Comparison of ENCODE assay signal across 8 mouse cellular contexts in the genomic region with DNA sequence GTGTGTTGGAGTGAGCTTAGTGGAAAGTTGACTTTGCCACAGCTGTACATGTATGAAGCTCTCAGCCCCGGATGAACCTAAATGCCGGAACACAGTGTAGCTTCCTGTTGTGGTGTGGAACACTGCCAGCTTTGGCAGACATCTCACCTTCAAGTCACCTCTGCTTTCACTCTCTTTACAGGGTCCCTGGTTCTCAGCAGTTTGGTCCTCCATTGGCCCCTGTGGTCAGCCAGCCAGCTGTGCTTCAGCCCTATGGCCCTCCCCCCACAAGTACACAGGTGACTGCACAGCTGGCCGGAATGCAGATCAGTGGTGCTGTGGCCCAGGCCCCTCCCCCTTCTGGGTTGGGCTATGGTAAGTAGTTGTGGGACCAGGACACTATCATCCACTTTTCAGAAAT. TPM values are rescaled to one million over a fixed set of nuclear protein-coding genes. Genes with fewer than 3 reads are reported as not detected.
DNase-seq lines count a peak whose midpoint lies in the region; ATAC-seq and TF ChIP-seq lines count a peak whose summit lies in the region.
"Had no signal": no experiment of that assay in that cellular context is flagged by ENCODE, and none has a peak within 500 bp of the region (broad histone marks: within the 10 kb centered on the region; RNA-seq: fewer than 3 reads in every experiment).

No protein-coding gene starts in this region.

- WGBS in small intestine, adult 2 months = 25% methylated on average over 3 of the region's 3 CpGs
- 85% methylated on average over 3 of the region's 3 CpGs for WGBS in forebrain, embryonic 11.5 days
- WGBS in midbrain, embryonic 10.5 days = 84% methylated on average over 3 of the region's 3 CpGs

- DNase-seq in kidney, postnatal 4 days = peak; percentile 32 to 56
- no peak for DNase-seq in forebrain, embryonic 11.5 days (ENCODE audit: low spot score)
- no peak for DNase-seq in midbrain, embryonic 10.5 days (ENCODE audit: low spot score)
- no peak for DNase-seq in gastrocnemius, adult 18-20 months (ENCODE audit: low spot score)

- TF ChIP-seq CTCF in small intestine, adult 2 months (IDR thresholded peaks at IDR 0.05; ENCODE audit: extremely low read depth, insufficient read length, insufficient replicate concordance, low read depth, low read length) = no peak

- H3K9ac ChIP-seq in forebrain, embryonic 11.5 days (ENCODE audit: low read length) = no peak overlapping the region
- H3K9ac ChIP-seq: liver, embryonic 15.5 days had no signal

- peaks cover 91% of the 10 kb centered on the region for H3K36me3 ChIP-seq in small intestine, adult 2 months (ENCODE audit: control insufficient read depth, insufficient read depth, low read length)
- peaks cover 12% of the 10 kb centered on the region; the same call in 1 of the 2 replicates for H3K36me3 ChIP-seq in forebrain, embryonic 11.5 days (ENCODE audit: control insufficient read depth, insufficient read depth, low read length)
- H3K36me3 ChIP-seq in midbrain, embryonic 10.5 days = peaks cover 100% of the 10 kb centered on the region

- H3K27ac ChIP-seq in small intestine, adult 2 months (ENCODE audit: insufficient read depth, low read depth, low read length) = peak overlapping the region; percentile 25; the same call in 1 of the 2 replicates
- H3K27ac ChIP-seq in forebrain, embryonic 11.5 days (ENCODE audit: low read depth, low read length) = no peak overlapping the region
- H3K27ac ChIP-seq in midbrain, embryonic 10.5 days (replicated peaks) = no peak overlapping the region
- H3K27ac ChIP-seq: liver, embryonic 15.5 days had no signal

- ATAC-seq in CD4-positive, CD25-positive, alpha-beta regulatory T cell, adult 4 months = peak; percentile 99
- ATAC-seq in activated CD4-positive, CD25-positive, alpha-beta regulatory T cell, adult 4 months = peak; percentile 97
- no peak for ATAC-seq in forebrain, embryonic 11.5 days (replicated peaks; ENCODE audit: low FRiP score)

- H3K4me2 ChIP-seq in forebrain, embryonic 11.5 days (ENCODE audit: low read depth, low read length, severe bottlenecking) = no peak overlapping the region
- H3K4me2 ChIP-seq: liver, embryonic 15.5 days had no signal

- no peaks in the 10 kb centered on the region for H3K27me3 ChIP-seq in small intestine, adult 2 months (ENCODE audit: control insufficient read depth, insufficient read depth, low read length)
- no peaks in the 10 kb centered on the region for H3K27me3 ChIP-seq in forebrain, embryonic 11.5 days (ENCODE audit: control insufficient read depth, insufficient read depth, low read length)
- H3K27me3 ChIP-seq in midbrain, embryonic 10.5 days (ENCODE audit: low read depth, poor library complexity, severe bottlenecking) = no peaks in the 10 kb centered on the region
- H3K27me3 ChIP-seq: liver, embryonic 15.5 days had no signal

- no peak overlapping the region for H3K4me3 ChIP-seq in small intestine, adult 2 months (ENCODE audit: low read depth, low read length)
- no peak overlapping the region for H3K4me3 ChIP-seq in forebrain, embryonic 11.5 days (ENCODE audit: low read depth, low read length)
- no peak overlapping the region for H3K4me3 ChIP-seq in midbrain, embryonic 10.5 days
- H3K4me3 ChIP-seq: liver, embryonic 15.5 days had no signal

- H3K4me1 ChIP-seq in small intestine, adult 2 months (ENCODE audit: control insufficient read depth, insufficient read depth, insufficient read length, low read length) = peaks cover 7% of the 10 kb centered on the region; the same call in 1 of the 2 replicates
- no peaks in the 10 kb centered on the region for H3K4me1 ChIP-seq in forebrain, embryonic 11.5 days (replicated peaks; ENCODE audit: control insufficient read depth, insufficient read depth, low read length)
- no peaks in the 10 kb centered on the region for H3K4me1 ChIP-seq in midbrain, embryonic 10.5 days

- no peak for TF ChIP-seq POLR2A in small intestine, adult 2 months (IDR thresholded peaks at IDR 0.05; ENCODE audit: low read depth, low read length)

- no peaks in the 10 kb centered on the region for H3K9me3 ChIP-seq in forebrain, embryonic 11.5 days (ENCODE audit: control insufficient read depth, low read length)
- no peaks in the 10 kb centered on the region for H3K9me3 ChIP-seq in midbrain, embryonic 10.5 days (replicated peaks)
- H3K9me3 ChIP-seq: liver, embryonic 15.5 days had no signal

RNA-seq across cellular contexts. Expression of gene Sec24c, which starts 8.4 kb away (rescaled TPM):
- 100 to 1,000 TPM; 120 to 181 TPM for polyA plus RNA-seq in CD4-positive, CD25-positive, alpha-beta regulatory T cell, adult 4 months (2017; shearing (Covaris generic))
- 10 to 100 TPM; 94.7 to 97.5 TPM for polyA plus RNA-seq in activated CD4-positive, CD25-positive, alpha-beta regulatory T cell, adult 4 months (2017; shearing (Covaris generic))
- 161 and 233 TPM in 2 replicates for polyA plus RNA-seq in small intestine, adult 2 months (2012; rRNA removed)
- polyA plus RNA-seq in forebrain, embryonic 11.5 days (2014; fragmentation: Nextera tagmentation; extraction: Ambion mirVana) = 94.5 and 98.1 TPM in 2 replicates
- 103 and 114 TPM in 2 replicates for polyA plus RNA-seq in midbrain, embryonic 10.5 days (2016; fragmentation: Nextera tagmentation; extraction: Ambion mirVana)
- 10 to 100 TPM; 65.7 to 75.8 TPM for total RNA-seq in gastrocnemius, adult 18-20 months (2021)

RNA-seq across cellular contexts. Expression of gene Fut11, which starts 12.3 kb away (rescaled TPM):
- polyA plus RNA-seq in CD4-positive, CD25-positive, alpha-beta regulatory T cell, adult 4 months (2017; shearing (Covaris generic)) = 1 to 10 TPM; 5.6 to 7.7 TPM
- 1 to 10 TPM; 5.6 to 6.6 TPM for polyA plus RNA-seq in activated CD4-positive, CD25-positive, alpha-beta regulatory T cell, adult 4 months (2017; shearing (Covaris generic))
- polyA plus RNA-seq in small intestine, adult 2 months (2012; rRNA removed) = 6.4 and 13.7 TPM in 2 replicates
- 19.3 and 20.1 TPM in 2 replicates for polyA plus RNA-seq in forebrain, embryonic 11.5 days (2014; fragmentation: Nextera tagmentation; extraction: Ambion mirVana)
- polyA plus RNA-seq in midbrain, embryonic 10.5 days (2016; fragmentation: Nextera tagmentation; extraction: Ambion mirVana) = 18.3 and 21.4 TPM in 2 replicates
- 1 to 10 TPM; 1.8 to 2.1 TPM for total RNA-seq in gastrocnemius, adult 18-20 months (2021)

RNA-seq across cellular contexts. Expression of gene Synpo2l, which starts 14.3 kb away (rescaled TPM):
- not detected for polyA plus RNA-seq in CD4-positive, CD25-positive, alpha-beta regulatory T cell, adult 4 months (2017; shearing (Covaris generic))
- polyA plus RNA-seq in activated CD4-positive, CD25-positive, alpha-beta regulatory T cell, adult 4 months (2017; shearing (Covaris generic)) = not detected
- 0.06 TPM in 1 of 2 replicates, not detected in the other for polyA plus RNA-seq in small intestine, adult 2 months (2012; rRNA removed)
- 0.13 and 0.35 TPM in 2 replicates for polyA plus RNA-seq in forebrain, embryonic 11.5 days (2014; fragmentation: Nextera tagmentation; extraction: Ambion mirVana)
- polyA plus RNA-seq in midbrain, embryonic 10.5 days (2016; fragmentation: Nextera tagmentation; extraction: Ambion mirVana) = 0.07 and 0.11 TPM in 2 replicates
- total RNA-seq in gastrocnemius, adult 18-20 months (2021) = 100 to 1,000 TPM; 141 to 171 TPM

RNA-seq across cellular contexts. Expression of gene Chchd1, which starts 20.3 kb away (rescaled TPM):
- 100 to 1,000 TPM; 120 to 143 TPM for polyA plus RNA-seq in CD4-positive, CD25-positive, alpha-beta regulatory T cell, adult 4 months (2017; shearing (Covaris generic))
- polyA plus RNA-seq in activated CD4-positive, CD25-positive, alpha-beta regulatory T cell, adult 4 months (2017; shearing (Covaris generic)) = 100 to 1,000 TPM; 152 to 154 TPM
- polyA plus RNA-seq in small intestine, adult 2 months (2012; rRNA removed) = 9.3 and 13.9 TPM in 2 replicates
- polyA plus RNA-seq in forebrain, embryonic 11.5 days (2014; fragmentation: Nextera tagmentation; extraction: Ambion mirVana) = 236 and 256 TPM in 2 replicates
- polyA plus RNA-seq in midbrain, embryonic 10.5 days (2016; fragmentation: Nextera tagmentation; extraction: Ambion mirVana) = 242 and 277 TPM in 2 replicates
- total RNA-seq in gastrocnemius, adult 18-20 months (2021) = 100 to 1,000 TPM; 126 to 132 TPM

RNA-seq across cellular contexts. Expression of gene Zswim8, which starts 24.9 kb away (rescaled TPM):
- 10 to 100 TPM; 21.6 to 22.3 TPM for polyA plus RNA-seq in CD4-positive, CD25-positive, alpha-beta regulatory T cell, adult 4 months (2017; shearing (Covaris generic))
- 10 to 100 TPM; 19.2 to 24.8 TPM for polyA plus RNA-seq in activated CD4-positive, CD25-positive, alpha-beta regulatory T cell, adult 4 months (2017; shearing (Covaris generic))
- 79.0 and 182 TPM in 2 replicates for polyA plus RNA-seq in small intestine, adult 2 months (2012; rRNA removed)
- 31.7 and 37.3 TPM in 2 replicates for polyA plus RNA-seq in forebrain, embryonic 11.5 days (2014; fragmentation: Nextera tagmentation; extraction: Ambion mirVana)
- polyA plus RNA-seq in midbrain, embryonic 10.5 days (2016; fragmentation: Nextera tagmentation; extraction: Ambion mirVana) = 26.1 and 34.4 TPM in 2 replicates
- 10 to 100 TPM; 27.3 to 36.0 TPM for total RNA-seq in gastrocnemius, adult 18-20 months (2021)

Comparison
In these comparisons a context has a peak if more than half of its experiments do, and no peak if none do; other contexts are left out.
1. DNase-seq: peak in kidney, postnatal 4 days (2 of 2); none in forebrain, embryonic 11.5 days (single experiment), midbrain, embryonic 10.5 days (single experiment) and gastrocnemius, adult 18-20 months (single experiment).